Mouse (Mus musculus) left cerebral cortex, adult 6 months (tissue): ENCODE measurements around the gene Anapc5. TPM values are rescaled to one million over a fixed set of nuclear protein-coding genes. Genes with fewer than 3 reads are reported as not detected.

Experiments
- long read RNA-seq, 2 experiments: library from polyadenylated mRNA; unstranded; transcript quantifications; one replicate each; pipeline ENCODE4 v2.0.0; 2019 to 2020
- polyA plus RNA-seq: library from polyadenylated mRNA; unstranded; fragments of <200 nt; fragmentation: Nextera tagmentation; gene quantifications from 2 replicates; pipeline ENCODE4 v1.2.3, GENCODE M21; 2021

Gene Anapc5
- polyA plus RNA-seq: 104 and 141 TPM in 2 replicates
- long read RNA-seq, experiment 1, transcript Anapc5-202 (16 exons, 3,376 nt): minor isoform, 5 of 962 reads
- long read RNA-seq, experiment 1, transcript Anapc5-212 (17 exons, 2,413 nt): minor isoform, 22 of 962 reads
- long read RNA-seq, experiment 1, transcript Anapc5-201 (17 exons, 2,760 nt): major isoform, 488 of 962 reads
- long read RNA-seq, experiment 1, transcript Anapc5-218 (17 exons, 2,404 nt): minor isoform, 368 of 962 reads
- long read RNA-seq, experiment 1, partial matches to known transcripts: 30 of 962 reads
- long read RNA-seq, experiment 1, other reads (novel, unspliced or antisense): 43 of 962 reads
- long read RNA-seq, experiment 2, transcript Anapc5-218 (17 exons, 2,404 nt): minor isoform, 56 of 212 reads
- long read RNA-seq, experiment 2, transcript Anapc5-212 (17 exons, 2,413 nt): minor isoform, 5 of 212 reads
- long read RNA-seq, experiment 2, transcript Anapc5-201 (17 exons, 2,760 nt): major isoform, 99 of 212 reads
- long read RNA-seq, experiment 2, partial matches to known transcripts: 40 of 212 reads
- long read RNA-seq, experiment 2, other reads (novel, unspliced or antisense): 11 of 212 reads

GRCm38 (mm10) chr5:122820777-122821523, at the start of gene Anapc5:
Gene Anapc5 (minus strand): TSS chr5:122821339.

GRCm38 (mm10) chr5:122849521-122850318, 28.6 kb upstream of the Anapc5 start, which contains the start of gene Rnf34:
Gene Rnf34 (plus strand): TSS chr5:122850048.

GRCm38 (mm10) chr5:122779277-122779834, 41.8 kb downstream of the Anapc5 start, which contains the start of gene Camkk2:
Gene Camkk2 (minus strand): TSS chr5:122779409.

Other genes starting within 250 kb of the Anapc5 start
- gene Ift81, start 206.8 kb downstream of the Anapc5 start, polyA plus RNA-seq: 28.2 and 29.1 TPM in 2 replicates
- gene P2rx7, start 177.4 kb downstream of the Anapc5 start, polyA plus RNA-seq: 4.8 and 5.7 TPM in 2 replicates
- gene P2rx4, start 113.8 kb downstream of the Anapc5 start, polyA plus RNA-seq: 20.7 and 27.9 TPM in 2 replicates
- 76.3 and 132 TPM in 2 replicates for gene Camkk2, start 41.9 kb downstream of the Anapc5 start, polyA plus RNA-seq
- gene Rnf34, start 28.7 kb upstream of the Anapc5 start, polyA plus RNA-seq: 20.0 and 30.3 TPM in 2 replicates
- 4.2 and 6.5 TPM in 2 replicates for gene Kdm2b, start 168.5 kb upstream of the Anapc5 start, polyA plus RNA-seq
- 2.6 and 13.1 TPM in 2 replicates for gene Orai1, start 193.7 kb upstream of the Anapc5 start, polyA plus RNA-seq
- gene Morn3, start 225.7 kb upstream of the Anapc5 start, polyA plus RNA-seq: 0.63 and 0.91 TPM in 2 replicates
- gene Tmem120b, start 247.1 kb upstream of the Anapc5 start, polyA plus RNA-seq: 5.7 and 7.5 TPM in 2 replicates